Mouse (Mus musculus) midbrain, embryonic 14.5 days (tissue): ENCODE data around the gene Dock1. TPM values are rescaled to one million over a fixed set of nuclear protein-coding genes. Genes with fewer than 3 reads are reported as not detected.
A peak's percentile ranks its signal among the peaks of the same experiment; 100 is the strongest.

Experiments used
- ATAC-seq: fragments of 200-750 bp; cut with Nextera tagmentation; 2 replicates; pipeline ENCODE4 v1.8.0; 2017; ENCODE audit warnings: moderate number of reproducible peaks, moderate library complexity; ENCODE audit not compliant: low FRiP score, low TSS enrichment
- DNase-seq: peaks from one replicate; pipeline ENCODE4 v3.0.0-alpha.2; 2015
- H3K27ac ChIP-seq: fragments of 300-500 bp; sonication (generic); replicated peaks from 2 replicates; pipeline ENCODE4 v1.5.1; 2014; ENCODE audit warnings: mild to moderate bottlenecking, low read depth, low read length, moderate library complexity
- H3K27me3 ChIP-seq: fragments of 300-500 bp; sonication (generic); 2 replicates; pipeline ENCODE4 v1.6.1; 2014; ENCODE audit warnings: low read length, control low read depth, mixed read lengths; ENCODE audit not compliant: control insufficient read depth, insufficient read depth
- H3K36me3 ChIP-seq: fragments of 300-500 bp; sonication (generic); 2 replicates; pipeline ENCODE4 v1.6.1; 2014; ENCODE audit warnings: low read length, control low read depth; ENCODE audit not compliant: control insufficient read depth, insufficient read depth
- H3K4me1 ChIP-seq: fragments of 300-500 bp; sonication (generic); 2 replicates; pipeline ENCODE4 v1.6.1; 2014; ENCODE audit warnings: mild to moderate bottlenecking, antibody characterized with exemption, low read length, control low read depth; ENCODE audit not compliant: control insufficient read depth, insufficient read depth
- H3K4me2 ChIP-seq: fragments of 300-500 bp; sonication (generic); 2 replicates; pipeline ENCODE4 v1.6.1; 2014; ENCODE audit warnings: mild to moderate bottlenecking, low read length, moderate library complexity
- H3K4me3 ChIP-seq: fragments of 300-500 bp; sonication (generic); replicated peaks from 2 replicates; pipeline ENCODE4 v1.5.1; 2014; ENCODE audit warnings: low read depth, low read length
- H3K9ac ChIP-seq: fragments of 300-500 bp; sonication (generic); replicated peaks from 2 replicates; pipeline ENCODE4 v1.6.1; 2014; ENCODE audit warnings: mild to moderate bottlenecking, low read length, moderate library complexity
- H3K9me3 ChIP-seq: fragments of 300-500 bp; sonication (generic); 2 replicates; pipeline ENCODE4 v1.6.1; 2016; ENCODE audit warnings: low read length, control low read depth, mixed read lengths; ENCODE audit not compliant: control insufficient read depth
- WGBS: fragments of 180-500 bp; shearing (Covaris S2); extraction: QIAGEN DNeasy Blood & Tissue Kit; methylation state at CpG from one replicate; pipeline ENCODE4 v1.1.7; 2014; 5-methylcytosine and 5-hydroxymethylcytosine counted together
- polyA plus RNA-seq: library from polyadenylated mRNA; unstranded; fragments of >200 nt; fragmentation: Nextera tagmentation; extraction: Ambion mirVana; gene quantifications from 2 replicates; pipeline ENCODE4 v1.2.1, GENCODE M21; 2014

The Dock1 gene
- polyA plus RNA-seq, 1 experiment from 2014 or later = 8.4 TPM

- 93% methylated on average over 5 of the region's 5 CpGs for WGBS
- no peaks in the 10 kb centered on the region for H3K9me3 ChIP-seq
- DNase-seq (no peak), ATAC-seq (no peak)
- H3K27me3 ChIP-seq = no peaks in the 10 kb centered on the region
- H3K4me1 ChIP-seq = no peaks in the 10 kb centered on the region
- no peak overlapping the region for H3K9ac ChIP-seq
- no peak overlapping the region for H3K4me3 ChIP-seq
- H3K4me2 ChIP-seq = no peak overlapping the region
- no peak overlapping the region for H3K27ac ChIP-seq
- no peaks in the 10 kb centered on the region for H3K36me3 ChIP-seq
Observed at GRCm38 (mm10) chr7:135086556-135086955, 416.1 kb downstream of the Dock1 start.

GRCm38 (mm10) chr7:135089626-135090025 lies 419.2 kb downstream of the Dock1 start:
- H3K4me3 ChIP-seq = no peak overlapping the region
- no peaks in the 10 kb centered on the region for H3K4me1 ChIP-seq
- no peak overlapping the region for H3K4me2 ChIP-seq
- no peaks in the 10 kb centered on the region for H3K9me3 ChIP-seq
- no peak overlapping the region for H3K27ac ChIP-seq
- no peaks in the 10 kb centered on the region for H3K27me3 ChIP-seq
- 92% methylated on average over 4 of the region's 4 CpGs for WGBS
- no peaks in the 10 kb centered on the region for H3K36me3 ChIP-seq
- DNase-seq (no peak), ATAC-seq (no peak)
- no peak overlapping the region for H3K9ac ChIP-seq

DNA sequence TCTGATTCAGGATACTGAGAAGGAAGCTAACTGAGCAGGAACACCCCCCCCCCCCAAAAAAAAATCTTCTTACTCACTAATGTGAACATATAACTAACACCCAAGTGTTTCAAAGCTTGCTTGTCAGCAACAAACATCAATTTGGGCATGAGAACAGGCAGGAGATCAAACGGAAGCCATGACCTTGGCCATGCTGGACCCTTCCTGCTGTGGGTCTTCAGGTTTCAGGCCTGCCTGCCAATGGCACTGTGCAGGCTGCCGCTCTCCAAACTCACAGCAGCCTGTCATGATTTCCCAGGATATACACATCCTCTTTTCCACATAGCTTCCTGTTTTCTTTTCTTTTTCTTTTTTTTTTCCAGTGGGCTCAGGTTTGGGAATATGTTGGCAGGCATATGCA lies 423.4 kb downstream of the Dock1 start:
- H3K9me3 ChIP-seq = no peaks in the 10 kb centered on the region
- H3K4me2 ChIP-seq = no peak overlapping the region
- DNase-seq (no peak), ATAC-seq (no peak)
- H3K9ac ChIP-seq = no peak overlapping the region
- H3K4me3 ChIP-seq = no peak overlapping the region
- no peaks in the 10 kb centered on the region for H3K4me1 ChIP-seq
- 89% methylated on average over 2 of the region's 2 CpGs for WGBS
- no peaks in the 10 kb centered on the region for H3K36me3 ChIP-seq
- no peak overlapping the region for H3K27ac ChIP-seq
- H3K27me3 ChIP-seq = no peaks in the 10 kb centered on the region

DNA sequence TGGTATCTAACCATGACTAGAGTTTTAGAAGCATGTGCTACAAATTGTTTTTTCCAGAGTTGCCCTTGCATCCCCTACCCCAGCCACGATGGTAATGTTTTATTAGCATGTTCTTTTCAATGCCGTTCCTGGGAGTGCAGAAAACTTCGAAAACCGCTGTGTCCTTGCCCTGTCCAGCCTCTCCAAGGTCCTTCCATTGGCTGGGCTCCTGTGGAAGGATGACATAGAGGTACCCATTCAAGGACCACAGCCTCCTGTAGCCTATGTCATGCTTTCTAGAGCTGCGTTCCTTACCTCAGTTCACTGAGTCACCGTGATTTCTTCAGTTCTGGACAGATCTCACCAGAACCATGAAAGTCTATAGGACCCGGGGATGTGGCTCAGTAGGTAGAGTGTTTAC lies 431.5 kb downstream of the Dock1 start:
- WGBS = 96% methylated on average over 7 of the region's 7 CpGs
- H3K36me3 ChIP-seq = no peaks in the 10 kb centered on the region
- H3K4me2 ChIP-seq = no peak overlapping the region
- no peaks in the 10 kb centered on the region for H3K27me3 ChIP-seq
- no peaks in the 10 kb centered on the region for H3K4me1 ChIP-seq
- DNase-seq = no peak
- no peaks in the 10 kb centered on the region for H3K9me3 ChIP-seq
- no peak for ATAC-seq
- no peak overlapping the region for H3K4me3 ChIP-seq
- H3K9ac ChIP-seq = no peak overlapping the region
- no peak overlapping the region for H3K27ac ChIP-seq

GRCm38 (mm10) chr7:135106536-135106935 lies 436.1 kb downstream of the Dock1 start:
- Histone ChIP-seq H3K9me3 (no peaks in the 10 kb centered on the region), H3K27ac (no peak overlapping the region), H3K4me3 (no peak overlapping the region), H3K9ac (no peak overlapping the region), H3K36me3 (no peaks in the 10 kb centered on the region), H3K27me3 (no peaks in the 10 kb centered on the region), H3K4me2 (no peak overlapping the region), H3K4me1 (no peaks in the 10 kb centered on the region)
- 69% methylated on average over 3 of the region's 3 CpGs for WGBS
- ATAC-seq = no peak
- DNase-seq = peak; percentile 41

DNA sequence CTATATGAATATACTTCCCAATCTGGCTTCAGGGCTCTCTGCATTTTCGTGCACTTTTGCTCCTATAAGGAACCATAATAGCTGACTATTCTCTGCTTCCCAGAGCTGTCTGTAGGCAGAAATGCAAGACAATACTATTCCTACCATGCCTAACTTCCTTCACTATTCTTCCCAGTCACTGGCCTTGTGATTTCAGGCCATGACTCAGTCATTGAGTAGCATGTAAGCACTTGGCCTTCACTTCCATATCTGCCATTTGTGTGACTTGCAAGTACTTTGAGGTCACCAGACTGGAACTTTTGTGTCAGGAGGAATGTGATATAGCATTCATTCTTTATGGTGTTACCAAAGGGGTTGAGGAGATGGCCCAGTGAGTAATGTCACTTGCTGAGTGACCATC lies 439.9 kb downstream of the Dock1 start:
- no peak overlapping the region for H3K27ac ChIP-seq
- no peak overlapping the region for H3K4me2 ChIP-seq
- no peak overlapping the region for H3K4me3 ChIP-seq
- ATAC-seq (no peak), DNase-seq (no peak)
- 90% methylated on average over 1 of the region's 1 CpGs for WGBS
- no peaks in the 10 kb centered on the region for H3K9me3 ChIP-seq
- H3K4me1 ChIP-seq = no peaks in the 10 kb centered on the region
- no peaks in the 10 kb centered on the region for H3K27me3 ChIP-seq
- H3K36me3 ChIP-seq = no peaks in the 10 kb centered on the region
- no peak overlapping the region for H3K9ac ChIP-seq

GRCm38 (mm10) chr7:135125296-135126065 lies 455.0 kb downstream of the Dock1 start:
- no peak overlapping the region for H3K4me3 ChIP-seq
- 93% methylated on average over 10 of the region's 10 CpGs for WGBS
- H3K9me3 ChIP-seq = no peaks in the 10 kb centered on the region
- no peak overlapping the region for H3K9ac ChIP-seq
- no peak overlapping the region for H3K27ac ChIP-seq
- no peaks in the 10 kb centered on the region for H3K27me3 ChIP-seq
- no peak overlapping the region for H3K4me2 ChIP-seq
- DNase-seq = no peak
- no peak for ATAC-seq
- H3K4me1 ChIP-seq = peaks cover 4% of the 10 kb centered on the region; the same call in 1 of the 2 replicates
- H3K36me3 ChIP-seq = no peaks in the 10 kb centered on the region

DNA sequence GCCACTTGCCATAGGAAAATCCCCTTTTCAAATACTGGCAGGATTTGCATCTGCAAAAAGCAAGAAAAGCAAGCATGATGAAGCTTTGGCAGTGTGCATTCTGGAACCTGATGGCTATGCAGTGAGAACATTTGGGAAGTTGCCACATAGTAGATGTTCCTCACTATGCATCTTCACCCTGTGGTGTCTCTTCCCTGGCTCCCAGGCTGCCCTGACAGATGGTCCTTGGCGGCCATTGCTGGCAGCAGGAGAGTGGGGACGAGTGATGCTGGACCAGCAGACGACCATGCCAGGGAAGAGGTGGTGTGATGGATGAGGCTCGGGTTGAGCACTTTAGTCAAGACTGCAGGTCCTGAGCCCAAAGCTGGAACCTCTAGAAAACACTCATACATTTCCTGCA lies 462.0 kb downstream of the Dock1 start:
- no peaks in the 10 kb centered on the region for H3K36me3 ChIP-seq
- no peak overlapping the region for H3K9ac ChIP-seq
- DNase-seq (no peak), ATAC-seq (no peak)
- H3K27ac ChIP-seq = no peak overlapping the region
- H3K27me3 ChIP-seq = no peaks in the 10 kb centered on the region
- H3K4me2 ChIP-seq = no peak overlapping the region
- H3K9me3 ChIP-seq = no peaks in the 10 kb centered on the region
- peaks cover 4% of the 10 kb centered on the region; the same call in 1 of the 2 replicates for H3K4me1 ChIP-seq
- 93% methylated on average over 4 of the region's 4 CpGs for WGBS
- no peak overlapping the region for H3K4me3 ChIP-seq

DNA sequence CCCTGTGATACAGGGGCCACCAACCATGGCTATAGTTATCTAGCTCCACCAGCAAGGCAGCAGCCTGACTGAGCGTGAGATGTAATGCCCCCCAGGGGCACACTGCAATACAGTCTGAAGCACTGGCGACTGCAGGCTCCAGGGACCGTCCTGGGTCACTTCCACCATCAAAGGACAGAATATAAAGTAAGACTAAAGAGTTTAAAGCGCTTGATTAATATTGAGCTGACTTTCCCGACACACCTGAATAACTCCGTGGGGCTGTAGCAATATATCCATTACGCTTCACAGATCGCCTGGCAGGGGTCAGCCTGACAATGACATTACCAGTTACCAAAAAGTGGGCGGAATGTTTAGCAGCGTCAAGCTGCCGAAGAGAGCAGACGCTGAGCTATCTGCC lies 464.2 kb downstream of the Dock1 start:
- Histone ChIP-seq H3K4me3 (no peak overlapping the region), H3K9me3 (no peaks in the 10 kb centered on the region), H3K4me1 (peaks cover 10% of the 10 kb centered on the region; the same call in 1 of the 2 replicates), H3K27ac (no peak overlapping the region), H3K27me3 (no peaks in the 10 kb centered on the region), H3K4me2 (no peak overlapping the region), H3K9ac (no peak overlapping the region), H3K36me3 (no peaks in the 10 kb centered on the region)
- peak; percentile 32 for DNase-seq
- no peak for ATAC-seq
- WGBS = 28% methylated on average over 12 of the region's 12 CpGs
